22 mouse cellular contexts compared by ENCODE assay signal in genomic region chr10:76956200-76956599, GRCm38 (mm10). TPM values are rescaled to one million over a fixed set of nuclear protein-coding genes. Genes with fewer than 3 reads are reported as not detected.
A peak's percentile ranks its signal among the peaks of the same experiment; 100 is the strongest.
DNase-seq lines count a peak whose midpoint lies in the region; ATAC-seq lines count a peak whose summit lies in the region.
"Had no signal": no experiment of that assay in that cellular context is flagged by ENCODE, and none has a peak within 500 bp of the region (broad histone marks: within the 10 kb centered on the region; RNA-seq: fewer than 3 reads in every experiment).

No protein-coding gene starts in this region.

- no peaks in the 10 kb centered on the region for H3K36me3 ChIP-seq in midbrain, embryonic 10.5 days
- H3K36me3 ChIP-seq in midbrain, embryonic 14.5 days (ENCODE audit: control insufficient read depth, insufficient read depth, low read length), result no peaks in the 10 kb centered on the region
- H3K36me3 ChIP-seq: embryonic facial prominence, embryonic 10.5 days; limb, embryonic 12.5 days; liver, embryonic 12.5 days; stomach, embryonic 15.5 days had no signal

- no peak for ATAC-seq in midbrain, embryonic 14.5 days (ENCODE audit: low FRiP score, low TSS enrichment)
- ATAC-seq in megakaryocyte progenitor cell, adult 5-6 weeks (replicated peaks; ENCODE audit: poor library complexity), result no peak
- ATAC-seq: CD4-positive, CD25-positive, alpha-beta regulatory T cell, adult 4 months; forebrain, embryonic 13.5 days; liver, embryonic 12.5 days had no signal

- peaks cover 40% of the 10 kb centered on the region for H3K4me1 ChIP-seq in midbrain, embryonic 10.5 days
- peaks cover 14% of the 10 kb centered on the region for H3K4me1 ChIP-seq in midbrain, embryonic 14.5 days (ENCODE audit: control insufficient read depth, insufficient read depth, low read length)
- H3K4me1 ChIP-seq: stomach, embryonic 15.5 days had no signal

- no peak overlapping the region; the same call in 1 of the 2 replicates for H3K4me3 ChIP-seq in midbrain, embryonic 10.5 days
- no peak overlapping the region for H3K4me3 ChIP-seq in midbrain, embryonic 14.5 days (replicated peaks; ENCODE audit: low read depth, low read length)
- H3K4me3 ChIP-seq: embryonic facial prominence, embryonic 10.5 days; forebrain, embryonic 13.5 days; limb, embryonic 12.5 days; liver, embryonic 12.5 days; stomach, embryonic 15.5 days had no signal

- H3K9me3 ChIP-seq in midbrain, embryonic 10.5 days (replicated peaks), result no peaks in the 10 kb centered on the region
- no peaks in the 10 kb centered on the region for H3K9me3 ChIP-seq in midbrain, embryonic 14.5 days (ENCODE audit: control insufficient read depth, low read length)
- H3K9me3 ChIP-seq: embryonic facial prominence, embryonic 10.5 days; forebrain, embryonic 13.5 days; limb, embryonic 12.5 days; liver, embryonic 12.5 days; stomach, embryonic 15.5 days had no signal

- H3K9ac ChIP-seq in midbrain, embryonic 14.5 days (replicated peaks; ENCODE audit: low read length), result no peak overlapping the region
- H3K9ac ChIP-seq: forebrain, embryonic 13.5 days; limb, embryonic 12.5 days; liver, embryonic 12.5 days; stomach, embryonic 15.5 days had no signal

- H3K27ac ChIP-seq in midbrain, embryonic 10.5 days (replicated peaks), result no peak overlapping the region; the same call in 1 of the 2 replicates
- H3K27ac ChIP-seq in midbrain, embryonic 14.5 days (replicated peaks; ENCODE audit: low read depth, low read length), result no peak overlapping the region
- H3K27ac ChIP-seq: embryonic facial prominence, embryonic 10.5 days; forebrain, embryonic 13.5 days; limb, embryonic 12.5 days; liver, embryonic 12.5 days; stomach, embryonic 15.5 days had no signal

- no peak overlapping the region for H3K4me2 ChIP-seq in midbrain, embryonic 14.5 days (ENCODE audit: low read length)
- H3K4me2 ChIP-seq: forebrain, embryonic 13.5 days; limb, embryonic 12.5 days; liver, embryonic 12.5 days; stomach, embryonic 15.5 days had no signal

- 19% methylated on average over 6 of the region's 6 CpGs for WGBS in midbrain, embryonic 10.5 days
- 4% methylated on average over 6 of the region's 6 CpGs for WGBS in midbrain, embryonic 14.5 days

- peak; percentile 26 for DNase-seq in embryo, embryonic 10.5 days (ENCODE audit: low spot score)
- no peak for DNase-seq in embryo, embryonic 9.5 days (ENCODE audit: extremely low spot score)
- peak; percentile 33 for DNase-seq in midbrain, embryonic 10.5 days (ENCODE audit: low spot score)
- no peak for DNase-seq in midbrain, embryonic 14.5 days
- peak; percentile 27 to 46 for DNase-seq in kidney, postnatal 25 days
- DNase-seq in thymus, postnatal 36 days, result peak; percentile 17 to 55
- DNase-seq in yolk sac, embryonic 10.5 days (ENCODE audit: low spot score), result no peak
- DNase-seq: adrenal gland, postnatal 14 days; cerebellum, adult 11 months; cerebellum, postnatal 14 days; gastrocnemius, postnatal 14 days; heart, adult 18-20 months; heart, postnatal 36 days; lung, adult 2 months; right cerebral cortex, postnatal 14 days had no signal

- H3K27me3 ChIP-seq in midbrain, embryonic 10.5 days (ENCODE audit: low read depth, poor library complexity, severe bottlenecking), result no peaks in the 10 kb centered on the region
- H3K27me3 ChIP-seq in midbrain, embryonic 14.5 days (ENCODE audit: control insufficient read depth, insufficient read depth, low read length), result no peaks in the 10 kb centered on the region
- H3K27me3 ChIP-seq: forebrain, embryonic 13.5 days; limb, embryonic 12.5 days; stomach, embryonic 15.5 days had no signal

RNA-seq across cellular contexts. Expression of gene Pcbp3, which starts 5.5 kb away (rescaled TPM):
- polyA plus RNA-seq in midbrain, embryonic 10.5 days (2016; fragmentation: Nextera tagmentation; extraction: Ambion mirVana), result 83.1 and 85.4 TPM in 2 replicates
- 37.3 and 43.3 TPM in 2 replicates for polyA plus RNA-seq in midbrain, embryonic 14.5 days (2014; fragmentation: Nextera tagmentation; extraction: Ambion mirVana)
- 5.9 and 10.9 TPM in 2 replicates for total RNA-seq in megakaryocyte progenitor cell, adult 5-6 weeks (2015)
- total RNA-seq in megakaryocyte progenitor cell, adult 5-6 weeks (2017), result 6.9 and 7.4 TPM in 2 replicates

Comparison
In these comparisons a context has a peak if more than half of its experiments do, and no peak if none do; other contexts are left out.
1. DNase-seq: peak in embryo, embryonic 10.5 days (single experiment), midbrain, embryonic 10.5 days (single experiment), kidney, postnatal 25 days (2 of 2) and thymus, postnatal 36 days (2 of 2); none in embryo, embryonic 9.5 days (single experiment), midbrain, embryonic 14.5 days (single experiment) and yolk sac, embryonic 10.5 days (single experiment).